Mouse (Mus musculus): ENCODE data around the gene Efhc1. TPM values are rescaled to one million over a fixed set of nuclear protein-coding genes. Genes with fewer than 3 reads are reported as not detected.

Efhc1 gene
- total and polyA plus RNA-seq, 3 experiments, result not detected

DNA sequence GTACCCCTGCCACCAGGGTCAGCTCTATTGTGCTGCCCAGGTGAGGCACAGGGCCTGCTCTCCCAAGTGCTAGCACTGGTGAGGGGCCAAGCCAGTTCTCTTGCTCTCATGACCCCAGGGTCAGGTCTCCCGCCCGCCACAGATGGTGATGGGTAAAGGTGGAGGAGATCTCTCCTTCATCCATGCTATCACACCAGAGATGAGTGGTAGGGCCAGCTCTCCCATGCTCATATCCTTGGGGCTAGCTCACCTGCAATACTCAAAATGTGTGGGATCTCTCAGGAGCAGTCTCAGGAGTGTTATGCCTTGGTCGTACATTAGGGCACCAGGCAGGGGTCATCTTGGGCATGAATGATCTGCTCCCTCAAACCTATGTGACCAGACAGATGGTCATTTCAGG lies 36.7 kb upstream of the Efhc1 start:
- peaks cover 0 to 6% of the 10 kb centered on the region in 2 experiments; a peak in 2 of 4 replicates for H3K4me1 ChIP-seq (ENCODE audit: control insufficient read depth in 1 of 2, insufficient read depth in 2 of 2, low read length in 2 of 2)
- DNase-seq (ENCODE audit: low read depth, low spot score), result no peak
- no peak for TF ChIP-seq CHD1 (IDR thresholded peaks at IDR 0.05; ENCODE audit: low read depth, low read length)
- TF ChIP-seq MAZ (IDR thresholded peaks at IDR 0.05; ENCODE audit: low read depth, low read length), result no peak
- no peak for TF ChIP-seq MYC (IDR thresholded peaks at IDR 0.05; ENCODE audit: low read depth, low read length)
- TF ChIP-seq CTCF (IDR thresholded peaks at IDR 0.05 in 2 of 3, conservative IDR thresholded peaks at IDR 0.05 in 1 of 3; ENCODE audit: control insufficient read depth in 1 of 3, insufficient read depth in 1 of 3, low read depth in 2 of 3, low read length in 3 of 3, poor library complexity in 1 of 3, severe bottlenecking in 1 of 3), result no peak
- no peak for TF ChIP-seq MYB (IDR thresholded peaks at IDR 0.05; ENCODE audit: low read depth, low read length)
- TF ChIP-seq GATA1 (IDR thresholded peaks at IDR 0.05; ENCODE audit: low read depth, low read length), result no peak
- H3K4me3 ChIP-seq (ENCODE audit: control insufficient read depth in 1 of 2, insufficient read depth in 1 of 2, low read depth in 2 of 2, low read length in 2 of 2), result no peak overlapping the region
- H3K27me3 ChIP-seq (ENCODE audit: control insufficient read depth in 1 of 2, insufficient read depth in 2 of 2, low read length in 2 of 2), result no peaks in the 10 kb centered on the region
- H3K36me3 ChIP-seq (ENCODE audit: control insufficient read depth in 1 of 2, insufficient read depth in 2 of 2, low read length in 2 of 2), result peaks cover 0 to 6% of the 10 kb centered on the region in 2 experiments; a peak in 1 of 4 replicates
- H3K9me3 ChIP-seq (replicated peaks; ENCODE audit: insufficient read depth, low read length), result no peaks in the 10 kb centered on the region
- no peak overlapping the region for H3K27ac ChIP-seq (ENCODE audit: control insufficient read depth, low read depth, low read length)
- H3K79me2 ChIP-seq (ENCODE audit: control insufficient read depth, insufficient read depth, low read length, poor library complexity), result no peaks in the 10 kb centered on the region
- no peak overlapping the region for H3K9ac ChIP-seq (ENCODE audit: control insufficient read depth, low read depth, low read length, poor library complexity, severe bottlenecking)

DNA sequence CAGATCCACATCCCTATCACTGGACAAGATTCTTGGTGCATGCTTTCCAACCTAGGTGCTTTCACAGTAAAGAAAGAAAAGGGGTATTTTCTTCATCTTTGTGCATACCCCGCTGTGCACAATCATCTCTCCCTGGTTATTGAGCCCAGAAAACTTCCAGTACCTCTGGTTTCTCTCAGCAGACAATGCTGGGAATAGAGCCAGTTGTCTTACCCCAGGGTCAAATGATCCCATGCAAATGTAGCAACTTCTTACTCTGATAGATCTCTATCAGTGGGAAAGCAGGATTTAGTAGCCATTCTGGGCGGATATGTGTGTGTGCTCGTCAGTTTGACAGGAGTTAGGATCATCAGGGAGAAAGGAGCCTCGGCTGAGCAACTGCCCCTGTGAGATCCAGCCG lies 35.8 kb upstream of the Efhc1 start:
- Histone ChIP-seq H3K9ac (ENCODE audit: control insufficient read depth, low read depth, low read length, poor library complexity, severe bottlenecking) (no peak overlapping the region), H3K4me1 (ENCODE audit: control insufficient read depth in 1 of 2, insufficient read depth in 2 of 2, low read length in 2 of 2) (peaks cover 0 to 6% of the 10 kb centered on the region in 2 experiments; a peak in 2 of 4 replicates), H3K36me3 (ENCODE audit: control insufficient read depth in 1 of 2, insufficient read depth in 2 of 2, low read length in 2 of 2) (peaks cover 0 to 6% of the 10 kb centered on the region in 2 experiments; a peak in 1 of 4 replicates), H3K9me3 (replicated peaks; ENCODE audit: insufficient read depth, low read length) (no peaks in the 10 kb centered on the region), H3K79me2 (ENCODE audit: control insufficient read depth, insufficient read depth, low read length, poor library complexity) (no peaks in the 10 kb centered on the region), H3K27me3 (ENCODE audit: control insufficient read depth in 1 of 2, insufficient read depth in 2 of 2, low read length in 2 of 2) (no peaks in the 10 kb centered on the region), H3K27ac (ENCODE audit: control insufficient read depth, low read depth, low read length) (no peak overlapping the region), H3K4me3 (ENCODE audit: control insufficient read depth in 1 of 2, insufficient read depth in 1 of 2, low read depth in 2 of 2, low read length in 2 of 2) (no peak overlapping the region)
- TF ChIP-seq TCF12 (IDR thresholded peaks at IDR 0.05; ENCODE audit: low read depth, low read length) (no peak), POLR2AphosphoS5 (IDR thresholded peaks at IDR 0.05; ENCODE audit: borderline replicate concordance, low read depth, low read length) (no peak), ZC3H11A (IDR thresholded peaks at IDR 0.05; ENCODE audit: low read depth, low read length) (no peak), RCOR1 (IDR thresholded peaks at IDR 0.05; ENCODE audit: low read depth, low read length) (no peak)
- no peak for DNase-seq (ENCODE audit: low read depth, low spot score)

GRCm38 (mm10) chr1:20917496-20918050 lies 33.9 kb upstream of the Efhc1 start:
- Histone ChIP-seq H3K36me3 (ENCODE audit: control insufficient read depth in 1 of 2, insufficient read depth in 2 of 2, low read length in 2 of 2) (peaks cover 0 to 5% of the 10 kb centered on the region in 2 experiments; a peak in 1 of 4 replicates), H3K4me3 (ENCODE audit: control insufficient read depth in 1 of 2, insufficient read depth in 1 of 2, low read depth in 2 of 2, low read length in 2 of 2) (no peak overlapping the region), H3K9ac (ENCODE audit: control insufficient read depth, low read depth, low read length, poor library complexity, severe bottlenecking) (no peak overlapping the region), H3K9me3 (replicated peaks; ENCODE audit: insufficient read depth, low read length) (no peaks in the 10 kb centered on the region), H3K79me2 (ENCODE audit: control insufficient read depth, insufficient read depth, low read length, poor library complexity) (no peaks in the 10 kb centered on the region), H3K4me1 (ENCODE audit: control insufficient read depth in 1 of 2, insufficient read depth in 2 of 2, low read length in 2 of 2) (peaks cover 0 to 2% of the 10 kb centered on the region in 2 experiments; a peak in 1 of 4 replicates), H3K27ac (ENCODE audit: control insufficient read depth, low read depth, low read length) (no peak overlapping the region), H3K27me3 (ENCODE audit: control insufficient read depth in 1 of 2, insufficient read depth in 2 of 2, low read length in 2 of 2) (no peaks in the 10 kb centered on the region)
- no peak for DNase-seq (ENCODE audit: low read depth, low spot score)
- TF ChIP-seq ETS1 (IDR thresholded peaks at IDR 0.05; ENCODE audit: low read depth, low read length), result no peak
- no peak for TF ChIP-seq CTCF (IDR thresholded peaks at IDR 0.05 in 2 of 3, conservative IDR thresholded peaks at IDR 0.05 in 1 of 3; ENCODE audit: control insufficient read depth in 1 of 3, insufficient read depth in 1 of 3, low read depth in 2 of 3, low read length in 3 of 3, poor library complexity in 1 of 3, severe bottlenecking in 1 of 3)
- no peak for TF ChIP-seq MAX (IDR thresholded peaks at IDR 0.05; ENCODE audit: low read length)
- no peak for TF ChIP-seq EP300 (IDR thresholded peaks at IDR 0.05; ENCODE audit: low read depth in 1 of 2, low read length in 2 of 2)
- no peak for TF ChIP-seq MAZ (IDR thresholded peaks at IDR 0.05; ENCODE audit: low read depth, low read length)
- no peak for TF ChIP-seq MXI1 (IDR thresholded peaks at IDR 0.05; ENCODE audit: low read depth, low read length)
- TF ChIP-seq UBTF (IDR thresholded peaks at IDR 0.05; ENCODE audit: borderline replicate concordance, insufficient read depth, low read depth, low read length), result no peak
- no peak for TF ChIP-seq CHD2 (IDR thresholded peaks at IDR 0.05; ENCODE audit: low read length)
- TF ChIP-seq SIN3A (IDR thresholded peaks at IDR 0.05; ENCODE audit: low read length), result no peak
- no peak for TF ChIP-seq NRF1 (IDR thresholded peaks at IDR 0.05; ENCODE audit: insufficient read depth, low read depth, low read length, poor library complexity, severe bottlenecking)
- no peak for TF ChIP-seq MYC (IDR thresholded peaks at IDR 0.05; ENCODE audit: low read depth, low read length)
- no peak for TF ChIP-seq USF2 (IDR thresholded peaks at IDR 0.05; ENCODE audit: borderline replicate concordance in 1 of 2, insufficient read depth in 1 of 2, low read depth in 1 of 2, low read length in 2 of 2)
- TF ChIP-seq BHLHE40 (IDR thresholded peaks at IDR 0.05; ENCODE audit: borderline replicate concordance, low read depth, low read length), result no peak
- TF ChIP-seq JUND (IDR thresholded peaks at IDR 0.05; ENCODE audit: low read depth, low read length), result no peak
- no peak for TF ChIP-seq MEF2A (IDR thresholded peaks at IDR 0.05; ENCODE audit: extremely low read depth, insufficient replicate concordance, low read depth, low read length, poor library complexity, severe bottlenecking)
- TF ChIP-seq SMC3 (IDR thresholded peaks at IDR 0.05; ENCODE audit: low read depth, low read length), result no peak
- no peak for TF ChIP-seq TAL1 (IDR thresholded peaks at IDR 0.05; ENCODE audit: low read length)
- no peak for TF ChIP-seq GATA1 (IDR thresholded peaks at IDR 0.05; ENCODE audit: low read depth, low read length)
